Comparison of ENCODE assay signal across 12 mouse cellular contexts in the genomic region with DNA sequence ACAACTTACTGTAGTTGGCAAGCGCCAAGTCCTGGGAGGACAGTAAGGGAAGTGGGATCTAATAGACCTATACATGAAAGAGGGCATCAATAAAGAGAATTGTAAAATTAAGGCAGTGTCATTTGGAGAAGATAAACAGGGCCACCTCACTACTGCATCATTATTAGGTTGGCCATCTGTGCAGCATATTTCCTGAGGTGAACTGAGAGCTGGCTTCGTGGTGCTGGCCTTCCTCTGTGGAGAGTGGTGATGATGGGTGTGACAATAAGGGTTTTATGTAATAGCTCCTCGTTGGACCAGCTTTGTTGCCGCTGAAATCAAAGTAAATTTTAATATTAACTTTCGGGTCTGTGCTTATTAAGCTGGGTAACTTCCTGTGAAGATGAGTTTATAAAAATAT.
"Had no signal": no experiment of that assay in that cellular context is flagged by ENCODE, and none has a peak within 500 bp of the region (broad histone marks: within the 10 kb centered on the region; RNA-seq: fewer than 3 reads in every experiment).

No protein-coding gene starts in this region.

- H3K27me3 ChIP-seq: liver, embryonic 15.5 days; midbrain, embryonic 13.5 days had no signal

- H3K36me3 ChIP-seq: limb, embryonic 10.5 days; liver, embryonic 15.5 days; midbrain, embryonic 13.5 days had no signal

- H3K9me3 ChIP-seq: limb, embryonic 10.5 days; liver, embryonic 15.5 days; midbrain, embryonic 13.5 days had no signal

- ATAC-seq: lung, postnatal 0 days; midbrain, embryonic 13.5 days had no signal

- H3K9ac ChIP-seq: liver, embryonic 15.5 days; midbrain, embryonic 13.5 days had no signal

- DNase-seq: kidney, postnatal 10 days; kidney, postnatal 4 days; lung, adult 2 months; lung, postnatal 36 days; right cerebral cortex, postnatal 14 days; thymus, postnatal 4 days had no signal

- H3K4me1 ChIP-seq: limb, embryonic 10.5 days; liver, embryonic 15.5 days; midbrain, embryonic 13.5 days had no signal

- H3K27ac ChIP-seq: left cerebral cortex, adult 2 months; limb, embryonic 10.5 days; liver, embryonic 15.5 days; midbrain, embryonic 13.5 days had no signal

- H3K4me2 ChIP-seq: liver, embryonic 11.5 days; liver, embryonic 15.5 days; midbrain, embryonic 13.5 days had no signal

- H3K4me3 ChIP-seq: left cerebral cortex, adult 2 months; limb, embryonic 10.5 days; liver, embryonic 15.5 days; midbrain, embryonic 13.5 days had no signal
